Mouse (Mus musculus) E14TG2a.4 (cell line): ENCODE data around the gene Hdlbp.
A peak's percentile ranks its signal among the peaks of the same experiment; 100 is the strongest.
"Not testable (repeated sequence)": the region's sequence is repeated elsewhere in the genome, so short reads cannot be mapped to it uniquely, and the experiment has no call there.

Source experiments
- H3K27me3 ChIP-seq: 2 replicates; pipeline ENCODE4 v1.6.1; 2014; ENCODE audit warnings: low read length, control low read depth; ENCODE audit not compliant: insufficient read depth
- H3K36me3 ChIP-seq: 2 replicates; pipeline ENCODE4 v1.6.1; 2014; ENCODE audit warnings: low read length, control low read depth; ENCODE audit not compliant: insufficient read depth
- H3K4me1 ChIP-seq: replicated peaks from 2 replicates; pipeline ENCODE4 v1.6.1; 2014; ENCODE audit warnings: low read depth, low read length, control low read depth
- H3K4me3 ChIP-seq: replicated peaks from 2 replicates; pipeline ENCODE4 v1.5.1; 2014; ENCODE audit warnings: mild to moderate bottlenecking, low read length
- H3K9me3 ChIP-seq: 2 replicates; pipeline ENCODE4 v1.6.1; 2014; ENCODE audit warnings: low read length, control low read depth
- CTCF ChIP-seq: conservative IDR thresholded peaks from 2 replicates; pipeline ENCODE4 v1.5.1; 2014; ENCODE audit warnings: low read length
- NANOG ChIP-seq: IDR thresholded peaks from 2 replicates; pipeline ENCODE4 v1.6.1; 2014; ENCODE audit warnings: borderline replicate concordance, low read length, mixed read lengths
- POU5F1 ChIP-seq: IDR thresholded peaks from 2 replicates; pipeline ENCODE4 v1.6.1; 2014; ENCODE audit warnings: low read length, borderline replicate concordance

Hdlbp gene

GRCm38 (mm10) chr1:93458357-93458756 is 20.3 kb downstream of the Hdlbp start:
- Histone ChIP-seq H3K27me3 (no peaks in the 10 kb centered on the region), H3K4me3 (no peak overlapping the region)
- TF ChIP-seq NANOG (no peak), CTCF (no peak), POU5F1 (no peak)

GRCm38 (mm10) chr1:93453721-93454255 is 24.8 kb downstream of the Hdlbp start:
- peaks cover 42% of the 10 kb centered on the region for H3K4me1 ChIP-seq
- no peaks in the 10 kb centered on the region for H3K27me3 ChIP-seq
- H3K4me3 ChIP-seq, result no peak overlapping the region
- H3K36me3 ChIP-seq, result peaks cover 6% of the 10 kb centered on the region; the same call in 1 of the 2 replicates
- no peaks in the 10 kb centered on the region for H3K9me3 ChIP-seq
- no peak for TF ChIP-seq POU5F1
- TF ChIP-seq CTCF, result no peak
- TF ChIP-seq NANOG, result no peak

More at GRCm38 (mm10) chr1:93458357-93458756, 20.3 kb downstream of the Hdlbp start:
- Histone ChIP-seq H3K4me1 (peaks cover 45% of the 10 kb centered on the region), H3K36me3 (peaks cover 17% of the 10 kb centered on the region; the same call in 1 of the 2 replicates), H3K9me3 (no peaks in the 10 kb centered on the region)

GRCm38 (mm10) chr1:93450118-93450517 is 28.5 kb downstream of the Hdlbp start:
- H3K27me3 ChIP-seq, H3K9me3 ChIP-seq, H3K4me3 ChIP-seq: not testable (repeated sequence)
- peak; percentile 36 for TF ChIP-seq CTCF
- Histone ChIP-seq H3K4me1 (peaks cover 33% of the 10 kb centered on the region), H3K36me3 (peaks cover 16% of the 10 kb centered on the region; the same call in 1 of the 2 replicates)

GRCm38 (mm10) chr1:93445822-93446162 is 32.8 kb downstream of the Hdlbp start:
- Histone ChIP-seq H3K4me1 (peaks cover 21% of the 10 kb centered on the region), H3K4me3 (peak overlapping the region; percentile 81), H3K27me3 (peaks cover 5% of the 10 kb centered on the region), H3K36me3 (peaks cover 40% of the 10 kb centered on the region), H3K9me3 (no peaks in the 10 kb centered on the region)
- no peak for TF ChIP-seq POU5F1
- no peak for TF ChIP-seq NANOG

GRCm38 (mm10) chr1:93445111-93445821 is 33.3 kb downstream of the Hdlbp start:
- H3K4me1 ChIP-seq, result peaks cover 21% of the 10 kb centered on the region
- peaks cover 42% of the 10 kb centered on the region for H3K36me3 ChIP-seq
- no peak for TF ChIP-seq NANOG
- no peak for TF ChIP-seq POU5F1
- TF ChIP-seq CTCF, result no peak
- peak overlapping the region; percentile 81 for H3K4me3 ChIP-seq
- H3K27me3 ChIP-seq, result peaks cover 5% of the 10 kb centered on the region
- no peaks in the 10 kb centered on the region for H3K9me3 ChIP-seq

GRCm38 (mm10) chr1:93444405-93445110 is 34.1 kb downstream of the Hdlbp start:
- peaks cover 20% of the 10 kb centered on the region for H3K4me1 ChIP-seq
- peaks cover 5% of the 10 kb centered on the region for H3K27me3 ChIP-seq
- peaks cover 49% of the 10 kb centered on the region for H3K36me3 ChIP-seq
- H3K9me3 ChIP-seq, result no peaks in the 10 kb centered on the region
- no peak for TF ChIP-seq CTCF
- no peak for TF ChIP-seq NANOG
- TF ChIP-seq POU5F1, result no peak
- peak overlapping the region; percentile 81 for H3K4me3 ChIP-seq

- H3K36me3 ChIP-seq, result peaks cover 83% of the 10 kb centered on the region
- H3K27me3 ChIP-seq, result no peaks in the 10 kb centered on the region
- 0 out of 2 replicates have a peak, but pooled peaks cover 1% of the 10 kb centered on the region for H3K4me1 ChIP-seq
- TF ChIP-seq NANOG (no peak), POU5F1 (no peak), CTCF (no peak)
- H3K9me3 ChIP-seq, result no peaks in the 10 kb centered on the region
- H3K4me3 ChIP-seq, result no peak overlapping the region
These were observed 39.3 kb downstream of the Hdlbp start for GRCm38 (mm10) chr1:93439321-93439720.

- Histone ChIP-seq H3K4me1 (no peaks in the 10 kb centered on the region), H3K36me3 (peaks cover 91% of the 10 kb centered on the region), H3K27me3 (no peaks in the 10 kb centered on the region), H3K4me3 (no peak overlapping the region), H3K9me3 (no peaks in the 10 kb centered on the region)
- TF ChIP-seq CTCF (no peak), NANOG (no peak), POU5F1 (no peak)
These were observed 46.5 kb downstream of the Hdlbp start for GRCm38 (mm10) chr1:93432087-93432486.
